Mouse (Mus musculus): Measurements from ENCODE around the gene Fam102b. TPM values are rescaled to one million over a fixed set of nuclear protein-coding genes. Genes with fewer than 3 reads are reported as not detected.

The Fam102b gene
- 10 to 100 TPM; 25.8 to 27.0 TPM for total RNA-seq (2021)
- long read RNA-seq, full-length matches to known transcripts = 19 of 24 reads
- long read RNA-seq, partial matches to known transcripts = 1 of 24 reads
- long read RNA-seq, other reads (novel, unspliced or antisense) = 4 of 24 reads

- DNase-seq (ENCODE audit: low spot score in 2 of 2) = peak; percentile 77 to 86
These were observed at the start of gene Fam102b for GRCm38 (mm10) chr3:109027515-109027987. TSS of gene Fam102b (minus strand) at chr3:109027607.

- DNase-seq (ENCODE audit: low spot score in 2 of 2) = peak in 1 of 2 experiments; percentile 65
These were observed 35.6 kb upstream of the Fam102b start for GRCm38 (mm10) chr3:109062989-109063388.

GRCm38 (mm10) chr3:109062391-109062790, 35.0 kb upstream of the Fam102b start:
- no peak for DNase-seq (ENCODE audit: low spot score in 2 of 2)

- no peak for DNase-seq (ENCODE audit: low spot score in 2 of 2)
These were observed 32.5 kb upstream of the Fam102b start for GRCm38 (mm10) chr3:109059903-109060302.

GRCm38 (mm10) chr3:109051946-109052331, 24.5 kb upstream of the Fam102b start:
- no peak for DNase-seq (ENCODE audit: low spot score in 2 of 2)

GRCm38 (mm10) chr3:109051056-109051945, 23.9 kb upstream of the Fam102b start:
- no peak for DNase-seq (ENCODE audit: low spot score in 2 of 2)

GRCm38 (mm10) chr3:109047707-109048283, 20.4 kb upstream of the Fam102b start:
- no peak for DNase-seq (ENCODE audit: low spot score in 2 of 2)

GRCm38 (mm10) chr3:109046428-109046827, 19.0 kb upstream of the Fam102b start:
- DNase-seq (ENCODE audit: low spot score in 2 of 2) = no peak

GRCm38 (mm10) chr3:109043395-109043794, 16.0 kb upstream of the Fam102b start:
- no peak for DNase-seq (ENCODE audit: low spot score in 2 of 2)

GRCm38 (mm10) chr3:109040908-109041307, 13.5 kb upstream of the Fam102b start:
- no peak for DNase-seq (ENCODE audit: low spot score in 2 of 2)

GRCm38 (mm10) chr3:109034411-109034810, 7.0 kb upstream of the Fam102b start:
- DNase-seq (ENCODE audit: low spot score in 2 of 2) = no peak

GRCm38 (mm10) chr3:109032306-109032705, 4.9 kb upstream of the Fam102b start:
- no peak for DNase-seq (ENCODE audit: low spot score in 2 of 2)

- DNase-seq (ENCODE audit: low spot score in 2 of 2) = no peak
These were observed 4.2 kb upstream of the Fam102b start for GRCm38 (mm10) chr3:109031626-109032025.

- DNase-seq (ENCODE audit: low spot score in 2 of 2) = no peak
These were observed 3.4 kb upstream of the Fam102b start for GRCm38 (mm10) chr3:109030817-109031216.

GRCm38 (mm10) chr3:109029661-109030060, 2.3 kb upstream of the Fam102b start:
- DNase-seq (ENCODE audit: low spot score in 2 of 2) = no peak

GRCm38 (mm10) chr3:109026991-109027470, 376 bp downstream of the Fam102b start:
- no peak for DNase-seq (ENCODE audit: low spot score in 2 of 2)

- peak in 1 of 2 experiments; percentile 11 for DNase-seq (ENCODE audit: low spot score in 2 of 2)
These were observed 881 bp downstream of the Fam102b start for GRCm38 (mm10) chr3:109026462-109026990.

GRCm38 (mm10) chr3:109025579-109025978, 1.8 kb downstream of the Fam102b start:
- DNase-seq (ENCODE audit: low spot score in 2 of 2) = peak; percentile 33 to 82

- DNase-seq (ENCODE audit: low spot score in 2 of 2) = peak; percentile 28 to 52
These were observed 4.3 kb downstream of the Fam102b start for GRCm38 (mm10) chr3:109023066-109023465.

- DNase-seq (ENCODE audit: low spot score in 2 of 2) = no peak
These were observed 5.5 kb downstream of the Fam102b start for GRCm38 (mm10) chr3:109021720-109022516.

- DNase-seq (ENCODE audit: low spot score in 2 of 2) = no peak
These were observed 9.1 kb downstream of the Fam102b start for GRCm38 (mm10) chr3:109018336-109018735.
